Mouse (Mus musculus) heart, adult 2 months (tissue): ENCODE measurements around the gene Dgkq.
A peak's percentile ranks its signal among the peaks of the same experiment; 100 is the strongest.

Experiments used
- CTCF ChIP-seq: fragments of 200-600 bp; IDR thresholded peaks from 2 replicates; pipeline ENCODE4 v1.8.1; 2022; ENCODE audit warnings: antibody characterized with exemption, mild to moderate bottlenecking, moderate library complexity
- EP300 ChIP-seq: fragments of 200-500 bp; IDR thresholded peaks from 2 replicates; pipeline ENCODE4 v1.6.1; 2011; ENCODE audit warnings: low read depth, low read length, control low read depth; ENCODE audit not compliant: insufficient read depth
- POLR2A ChIP-seq: fragments of 200-500 bp; IDR thresholded peaks from 2 replicates; pipeline ENCODE4 v1.6.1; 2011; ENCODE audit warnings: mild to moderate bottlenecking, low read depth, low read length, control low read depth; ENCODE audit not compliant: insufficient read depth

- TF ChIP-seq POLR2A (no peak), CTCF (peak; percentile 44), EP300 (no peak)
These were observed 23.7 kb downstream of the Dgkq start for GRCm38 (mm10) chr5:108645651-108646342.
